Mouse (Mus musculus) E14TG2a.4 (cell line): Measurements from ENCODE around the gene Msh4.

Experiments
- H3K27me3 ChIP-seq: 2 replicates; pipeline ENCODE4 v1.6.1; 2014; ENCODE audit warnings: low read length, control low read depth; ENCODE audit not compliant: insufficient read depth
- H3K36me3 ChIP-seq: 2 replicates; pipeline ENCODE4 v1.6.1; 2014; ENCODE audit warnings: low read length, control low read depth; ENCODE audit not compliant: insufficient read depth
- H3K4me1 ChIP-seq: replicated peaks from 2 replicates; pipeline ENCODE4 v1.6.1; 2014; ENCODE audit warnings: low read depth, low read length, control low read depth
- H3K4me3 ChIP-seq: replicated peaks from 2 replicates; pipeline ENCODE4 v1.5.1; 2014; ENCODE audit warnings: mild to moderate bottlenecking, low read length
- H3K9me3 ChIP-seq: 2 replicates; pipeline ENCODE4 v1.6.1; 2014; ENCODE audit warnings: low read length, control low read depth
- CTCF ChIP-seq: conservative IDR thresholded peaks from 2 replicates; pipeline ENCODE4 v1.5.1; 2014; ENCODE audit warnings: low read length
- NANOG ChIP-seq: IDR thresholded peaks from 2 replicates; pipeline ENCODE4 v1.6.1; 2014; ENCODE audit warnings: borderline replicate concordance, low read length, mixed read lengths
- POU5F1 ChIP-seq: IDR thresholded peaks from 2 replicates; pipeline ENCODE4 v1.6.1; 2014; ENCODE audit warnings: low read length, borderline replicate concordance

The Msh4 gene

GRCm38 (mm10) chr3:153818723-153819122 lies 87.2 kb downstream of the Msh4 start:
- Histone ChIP-seq H3K4me1 (no peaks in the 10 kb centered on the region), H3K4me3 (no peak overlapping the region), H3K9me3 (peaks cover 5% of the 10 kb centered on the region), H3K36me3 (no peaks in the 10 kb centered on the region), H3K27me3 (no peaks in the 10 kb centered on the region)
- TF ChIP-seq POU5F1 (no peak), CTCF (no peak), NANOG (no peak)

DNA sequence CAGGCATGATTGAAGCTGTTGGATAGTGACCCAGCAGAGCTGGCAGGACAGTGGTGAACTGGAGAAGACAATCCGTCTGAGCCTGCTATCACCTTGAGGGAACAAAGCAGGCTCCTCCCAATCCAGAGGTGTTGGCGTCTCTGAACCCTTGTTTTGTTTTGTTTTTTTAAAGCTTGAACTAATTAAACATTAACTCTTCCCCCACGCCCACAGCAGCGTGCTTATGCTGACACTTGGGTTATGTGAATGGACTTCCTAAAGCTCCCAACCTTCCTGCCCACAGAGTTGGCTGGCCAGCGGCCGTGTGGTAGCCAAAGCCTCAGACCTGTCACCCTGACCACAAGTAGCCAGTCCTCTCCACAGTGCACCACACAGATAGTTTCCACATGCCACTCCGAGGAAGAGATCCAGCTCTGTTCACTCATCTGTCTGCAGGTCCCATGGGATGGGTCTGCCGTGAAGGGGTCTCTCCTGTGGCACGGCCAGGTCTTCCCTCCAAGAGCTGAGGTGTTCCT lies 88.5 kb downstream of the Msh4 start:
- TF ChIP-seq CTCF (no peak), POU5F1 (no peak), NANOG (no peak)
- Histone ChIP-seq H3K36me3 (no peaks in the 10 kb centered on the region), H3K4me1 (no peaks in the 10 kb centered on the region), H3K9me3 (peaks cover 5% of the 10 kb centered on the region), H3K4me3 (no peak overlapping the region), H3K27me3 (no peaks in the 10 kb centered on the region)

- Histone ChIP-seq H3K27me3 (no peaks in the 10 kb centered on the region), H3K36me3 (no peaks in the 10 kb centered on the region), H3K4me3 (no peak overlapping the region), H3K4me1 (no peaks in the 10 kb centered on the region), H3K9me3 (peaks cover 5% of the 10 kb centered on the region)
- TF ChIP-seq CTCF (no peak), NANOG (no peak), POU5F1 (no peak)
Observed at GRCm38 (mm10) chr3:153814026-153814425, 91.9 kb downstream of the Msh4 start.

- Histone ChIP-seq H3K4me1 (peaks cover 7% of the 10 kb centered on the region), H3K4me3 (no peak overlapping the region), H3K36me3 (no peaks in the 10 kb centered on the region), H3K27me3 (no peaks in the 10 kb centered on the region), H3K9me3 (no peaks in the 10 kb centered on the region)
- TF ChIP-seq NANOG, result no peak
- TF ChIP-seq POU5F1, result no peak
- no peak for TF ChIP-seq CTCF
Observed at GRCm38 (mm10) chr3:153808406-153808805, 97.5 kb downstream of the Msh4 start.

DNA sequence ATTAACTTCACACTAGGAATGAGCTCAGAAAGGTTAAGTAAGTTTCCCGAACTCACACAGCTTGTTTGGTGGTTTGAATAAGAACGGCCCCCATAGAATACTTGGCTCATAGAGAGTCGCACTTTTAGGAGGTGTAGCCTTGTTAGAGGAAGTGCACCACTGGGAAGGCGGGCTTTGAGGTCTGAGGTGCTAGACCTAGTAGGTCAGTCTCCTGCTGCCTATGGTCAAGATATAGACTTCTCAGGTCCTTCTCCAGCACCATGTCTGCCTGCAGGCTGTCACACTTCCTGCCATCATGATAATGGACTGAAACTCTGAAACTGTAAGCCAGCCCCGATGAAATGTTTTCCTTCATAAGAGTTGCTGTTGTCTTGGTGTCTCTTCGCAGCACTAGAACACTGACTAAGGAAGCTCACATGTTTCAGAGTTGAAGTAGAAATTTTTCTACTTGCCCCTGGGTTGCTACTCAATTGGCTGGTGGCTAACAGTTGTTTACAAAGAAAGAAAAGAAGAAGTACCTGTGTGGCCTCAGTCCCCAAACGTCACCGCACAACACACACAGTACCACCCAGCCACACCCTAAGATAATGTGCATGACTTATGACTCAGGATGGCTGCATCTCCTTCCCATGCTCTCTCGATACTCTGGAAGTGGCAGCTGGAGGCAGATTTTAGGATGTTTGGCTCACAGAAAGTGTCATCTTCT lies 98.3 kb downstream of the Msh4 start:
- Histone ChIP-seq H3K9me3 (no peaks in the 10 kb centered on the region), H3K4me1 (peaks cover 7% of the 10 kb centered on the region), H3K4me3 (no peak overlapping the region), H3K36me3 (no peaks in the 10 kb centered on the region), H3K27me3 (no peaks in the 10 kb centered on the region)
- no peak for TF ChIP-seq CTCF
- TF ChIP-seq POU5F1, result no peak
- TF ChIP-seq NANOG, result no peak
